Mouse (Mus musculus) liver, embryonic 14.5 days (tissue): Measurements from ENCODE around the gene Ccdc191.

Experiments used
- CTCF ChIP-seq: IDR thresholded peaks from 2 replicates; pipeline ENCODE4 v1.5.1; 2016; ENCODE audit warnings: antibody characterized with exemption, low read depth, control low read depth
- EP300 ChIP-seq: IDR thresholded peaks from 2 replicates; pipeline ENCODE4 v1.6.1; 2016; ENCODE audit warnings: antibody characterized with exemption, low read depth

DNA sequence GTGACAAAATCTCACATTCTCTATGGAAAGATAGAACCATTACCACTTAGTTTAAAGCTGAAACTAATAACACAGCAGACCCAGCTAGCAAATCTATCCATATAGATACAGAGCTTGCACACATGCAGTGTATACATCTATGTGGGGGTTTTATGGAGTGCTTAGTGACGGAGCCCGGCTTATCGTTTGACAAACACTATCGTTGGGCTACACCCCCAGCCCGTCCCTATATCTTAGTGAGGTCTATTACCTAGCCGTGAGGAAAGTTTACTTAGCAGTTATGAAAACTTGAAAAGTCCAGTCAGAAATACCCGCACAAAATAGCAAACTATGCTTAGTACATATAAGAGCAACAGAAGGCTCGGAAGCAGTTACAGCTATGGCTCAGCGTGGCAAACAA, 82.1 kb downstream of the Ccdc191 start:
- TF ChIP-seq CTCF = no peak
- no peak for TF ChIP-seq EP300
